Mouse (Mus musculus) CH12.LX (cell line): ENCODE data around the gene Wipi2.

Experiments
- CTCF ChIP-seq, 2 experiments: IDR thresholded peaks in 1 of 2; conservative IDR thresholded peaks in 1 of 2; 2 replicates each; pipeline ENCODE4 v1.5.1; 2011 to 2012; ENCODE audit warnings: low read depth in 2 of 2, low read length in 2 of 2, improper control_type of control experiment in 1 of 2, inconsistent platforms in 1 of 2, mild to moderate bottlenecking in 1 of 2, moderate library complexity in 1 of 2
- E2F4 ChIP-seq: IDR thresholded peaks from 2 replicates; pipeline ENCODE4 v1.6.1; 2011; ENCODE audit warnings: low read depth, low read length, improper control_type of control experiment; ENCODE audit not compliant: insufficient replicate concordance
- MAX ChIP-seq: IDR thresholded peaks from 2 replicates; pipeline ENCODE4 v1.6.1; 2011; ENCODE audit warnings: low read length, improper control_type of control experiment
- POLR2A ChIP-seq: IDR thresholded peaks from 2 replicates; pipeline ENCODE4 v1.6.1; 2011; ENCODE audit warnings: low read depth, mild to moderate bottlenecking, improper control_type of control experiment, low read length
- SIN3A ChIP-seq: IDR thresholded peaks from 2 replicates; pipeline ENCODE4 v1.6.1; 2012; ENCODE audit warnings: low read length, improper control_type of control experiment, inconsistent platforms
- USF1 ChIP-seq: IDR thresholded peaks from 2 replicates; pipeline ENCODE4 v1.6.1; 2014; ENCODE audit warnings: low read depth, mild to moderate bottlenecking, inconsistent platforms, low read length, improper control_type of control experiment
- USF2 ChIP-seq: conservative IDR thresholded peaks from 2 replicates; pipeline ENCODE4 v1.6.1; 2011; ENCODE audit warnings: low read depth, low read length, improper control_type of control experiment
- ZKSCAN1 ChIP-seq: IDR thresholded peaks from 2 replicates; pipeline ENCODE4 v1.6.1; 2012; ENCODE audit warnings: low read depth, inconsistent platforms, low read length, improper control_type of control experiment, borderline replicate concordance

DNA sequence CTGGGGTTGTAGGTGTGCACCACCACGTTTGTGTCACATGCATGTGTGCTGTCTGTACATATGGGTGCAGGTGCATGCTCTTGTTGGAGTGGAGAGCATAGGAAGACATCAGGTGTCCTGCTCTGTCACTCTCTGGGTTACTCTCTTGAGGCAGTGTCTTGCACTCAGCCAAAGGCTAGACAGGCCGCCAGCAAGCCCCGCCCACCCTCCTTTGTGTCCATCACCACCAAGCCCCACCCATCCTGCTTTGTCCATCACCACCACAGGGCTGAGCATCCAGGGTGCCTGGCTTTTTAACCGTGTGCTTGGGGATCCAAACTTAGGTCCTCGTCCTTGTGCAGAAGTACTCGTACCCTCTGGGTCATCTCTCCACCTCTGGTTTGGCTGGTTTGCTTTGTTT, 68.8 kb downstream of the Wipi2 start:
- TF ChIP-seq CTCF (conservative IDR thresholded peaks at IDR 0.05 in 1 of 2, IDR thresholded peaks at IDR 0.05 in 1 of 2; ENCODE audit: low read depth in 2 of 2, low read length in 2 of 2) = no peak
- no peak for TF ChIP-seq ZKSCAN1
- no peak for TF ChIP-seq POLR2A
- TF ChIP-seq MAX = no peak
- no peak for TF ChIP-seq E2F4
- no peak for TF ChIP-seq USF1
- no peak for TF ChIP-seq USF2
- TF ChIP-seq SIN3A = no peak
